Mouse (Mus musculus): Measurements from ENCODE around the gene Nemf. TPM values are rescaled to one million over a fixed set of nuclear protein-coding genes. Genes with fewer than 3 reads are reported as not detected.
A peak's percentile ranks its signal among the peaks of the same experiment; 100 is the strongest.

Gene Nemf
- 0.20 and 0.71 TPM in 2 replicates for polyA plus RNA-seq (2012; rRNA removed)

DNA sequence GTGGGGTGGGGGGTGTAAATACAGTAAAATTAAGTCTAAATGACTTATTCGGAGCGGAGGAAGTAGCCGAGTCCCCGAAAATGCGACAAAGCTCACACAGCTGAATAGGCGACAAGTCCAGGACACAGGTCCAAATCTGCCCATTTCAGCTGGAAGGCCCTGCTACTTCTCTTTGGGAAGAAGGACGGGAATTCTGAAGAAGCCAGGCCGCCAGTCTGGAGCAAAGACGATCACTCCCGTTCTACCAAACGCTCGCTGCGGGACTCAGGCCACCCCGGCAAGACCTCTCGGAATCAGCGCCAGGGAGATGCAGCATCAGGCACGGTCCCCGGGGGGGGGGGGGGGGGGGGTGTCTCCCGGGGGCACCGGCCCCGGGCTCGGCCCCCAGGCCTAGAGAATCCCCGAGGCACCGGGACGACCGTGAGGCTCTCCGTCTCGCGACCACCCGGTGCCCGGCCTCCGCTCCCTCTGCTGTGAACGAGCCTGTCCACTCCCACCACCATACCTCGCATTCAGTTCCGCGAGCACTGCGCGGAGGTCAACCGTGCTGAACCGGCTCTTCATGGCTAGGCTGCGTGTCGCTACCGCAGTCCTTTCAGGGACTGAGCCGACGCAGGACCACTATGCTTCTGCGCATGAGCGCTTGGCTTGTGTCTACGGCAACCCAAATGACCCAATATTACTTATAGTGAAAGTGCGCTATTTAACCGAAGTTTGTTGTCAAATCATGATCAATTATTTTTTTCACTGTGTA is at the start of gene Nemf:
Nemf (minus strand) TSS at position 620 of the 754 bp plus-strand sequence.
- H3K36me3 ChIP-seq (ENCODE audit: control insufficient read depth, insufficient read depth, low read length): peaks cover 17% of the 10 kb centered on the region
- H3K27ac ChIP-seq (ENCODE audit: insufficient read depth, low read depth, low read length): peak within 1 kb of the TSS; percentile 64
- peak within 1 kb of the TSS; percentile 99 for H3K4me3 ChIP-seq (ENCODE audit: low read depth, low read length)
- H3K27me3 ChIP-seq (ENCODE audit: control insufficient read depth, insufficient read depth, low read length): no peaks in the 10 kb centered on the region
- peaks cover 2% of the 10 kb centered on the region; the same call in 1 of the 2 replicates for H3K4me1 ChIP-seq (ENCODE audit: control insufficient read depth, insufficient read depth, insufficient read length, low read length)
- WGBS: under 1% methylated on average over 48 of the region's 50 CpGs
- TF ChIP-seq POLR2A (IDR thresholded peaks at IDR 0.05; ENCODE audit: low read depth, low read length): peak; percentile 88
- no peak for TF ChIP-seq CTCF (IDR thresholded peaks at IDR 0.05; ENCODE audit: extremely low read depth, insufficient read length, insufficient replicate concordance, low read depth, low read length)

DNA sequence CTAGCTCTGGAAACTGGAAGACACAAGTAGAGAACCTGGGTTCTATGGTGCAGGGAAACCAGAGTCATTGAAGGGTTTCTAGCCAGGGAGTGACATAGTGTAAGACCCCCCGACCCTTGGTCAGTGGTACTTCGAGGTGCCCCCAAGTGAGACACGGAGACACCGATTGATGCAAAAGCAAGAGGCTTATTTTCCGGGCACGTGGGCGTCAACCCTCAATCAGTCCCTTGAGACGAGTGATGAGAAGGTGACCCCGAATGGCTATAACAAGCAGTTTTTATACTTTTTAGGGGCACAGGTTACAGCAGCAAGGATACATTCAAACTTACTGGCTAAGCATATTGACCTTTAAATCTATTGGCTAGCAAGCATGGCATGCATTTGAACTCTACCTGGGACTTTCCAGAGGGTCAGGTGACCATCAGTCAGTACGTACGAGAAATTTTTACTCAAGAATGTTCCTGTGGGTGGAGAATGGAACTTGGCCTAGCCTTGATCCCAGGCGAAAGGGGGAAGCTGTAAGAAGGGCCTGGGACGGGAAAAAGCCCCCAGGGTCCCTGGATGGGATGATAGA is 45.7 kb upstream of the Nemf start:
- Histone ChIP-seq H3K27me3 (ENCODE audit: control insufficient read depth, insufficient read depth, low read length) (no peaks in the 10 kb centered on the region), H3K4me1 (ENCODE audit: control insufficient read depth, insufficient read depth, insufficient read length, low read length) (no peaks in the 10 kb centered on the region), H3K27ac (ENCODE audit: insufficient read depth, low read depth, low read length) (no peak overlapping the region), H3K36me3 (ENCODE audit: control insufficient read depth, insufficient read depth, low read length) (no peaks in the 10 kb centered on the region), H3K4me3 (ENCODE audit: low read depth, low read length) (no peak overlapping the region)
- WGBS: 87% methylated on average over 13 of the region's 13 CpGs
- TF ChIP-seq CTCF (IDR thresholded peaks at IDR 0.05; ENCODE audit: extremely low read depth, insufficient read length, insufficient replicate concordance, low read depth, low read length): no peak
- TF ChIP-seq POLR2A (IDR thresholded peaks at IDR 0.05; ENCODE audit: low read depth, low read length): no peak

- no peak overlapping the region for H3K27ac ChIP-seq (ENCODE audit: insufficient read depth, low read depth, low read length)
- no peaks in the 10 kb centered on the region for H3K36me3 ChIP-seq (ENCODE audit: control insufficient read depth, insufficient read depth, low read length)
- H3K27me3 ChIP-seq (ENCODE audit: control insufficient read depth, insufficient read depth, low read length): no peaks in the 10 kb centered on the region
- no peak overlapping the region for H3K4me3 ChIP-seq (ENCODE audit: low read depth, low read length)
- H3K4me1 ChIP-seq (ENCODE audit: control insufficient read depth, insufficient read depth, insufficient read length, low read length): no peaks in the 10 kb centered on the region
- WGBS: 66% methylated on average over 9 of the region's 9 CpGs
- TF ChIP-seq POLR2A (IDR thresholded peaks at IDR 0.05; ENCODE audit: low read depth, low read length) (no peak), CTCF (IDR thresholded peaks at IDR 0.05; ENCODE audit: extremely low read depth, insufficient read length, insufficient replicate concordance, low read depth, low read length) (no peak)
Observed at GRCm38 (mm10) chr12:69402100-69402499, 45.1 kb upstream of the Nemf start.

- H3K27ac ChIP-seq (ENCODE audit: insufficient read depth, low read depth, low read length): no peak overlapping the region
- no peaks in the 10 kb centered on the region for H3K36me3 ChIP-seq (ENCODE audit: control insufficient read depth, insufficient read depth, low read length)
- H3K27me3 ChIP-seq (ENCODE audit: control insufficient read depth, insufficient read depth, low read length): no peaks in the 10 kb centered on the region
- TF ChIP-seq CTCF (IDR thresholded peaks at IDR 0.05; ENCODE audit: extremely low read depth, insufficient read length, insufficient replicate concordance, low read depth, low read length) (no peak), POLR2A (IDR thresholded peaks at IDR 0.05; ENCODE audit: low read depth, low read length) (no peak)
- 17% methylated on average over 2 of the region's 2 CpGs for WGBS
- H3K4me1 ChIP-seq (ENCODE audit: control insufficient read depth, insufficient read depth, insufficient read length, low read length): no peaks in the 10 kb centered on the region
- no peak overlapping the region for H3K4me3 ChIP-seq (ENCODE audit: low read depth, low read length)
Observed at GRCm38 (mm10) chr12:69400871-69401286, 43.9 kb upstream of the Nemf start.

DNA sequence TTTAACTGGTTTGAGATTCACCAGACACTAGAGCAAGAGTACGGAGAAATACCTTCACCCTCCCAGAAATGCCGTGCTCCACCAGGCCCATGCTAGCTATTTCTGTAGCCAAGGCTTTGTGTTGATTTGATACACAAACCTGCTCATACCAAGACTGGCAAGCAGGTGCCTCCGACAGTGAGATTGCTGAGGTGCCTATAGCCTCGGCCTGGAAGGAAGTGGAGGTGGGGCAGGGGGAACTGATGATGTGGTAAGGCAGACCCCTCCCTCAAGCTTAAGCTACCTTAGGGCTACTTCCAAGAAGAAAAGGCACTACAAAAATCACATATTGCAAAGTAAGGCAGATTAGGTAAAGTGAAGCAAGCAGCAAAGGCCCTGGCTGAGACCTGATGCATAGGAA is 43.4 kb upstream of the Nemf start:
- Histone ChIP-seq H3K4me1 (ENCODE audit: control insufficient read depth, insufficient read depth, insufficient read length, low read length) (no peaks in the 10 kb centered on the region), H3K27ac (ENCODE audit: insufficient read depth, low read depth, low read length) (no peak overlapping the region), H3K27me3 (ENCODE audit: control insufficient read depth, insufficient read depth, low read length) (no peaks in the 10 kb centered on the region), H3K4me3 (ENCODE audit: low read depth, low read length) (no peak overlapping the region), H3K36me3 (ENCODE audit: control insufficient read depth, insufficient read depth, low read length) (no peaks in the 10 kb centered on the region)
- TF ChIP-seq POLR2A (IDR thresholded peaks at IDR 0.05; ENCODE audit: low read depth, low read length) (no peak), CTCF (IDR thresholded peaks at IDR 0.05; ENCODE audit: extremely low read depth, insufficient read length, insufficient replicate concordance, low read depth, low read length) (no peak)
- WGBS: 90% methylated on average over 4 of the region's 4 CpGs

GRCm38 (mm10) chr12:69394456-69394855 is 37.5 kb upstream of the Nemf start:
- Histone ChIP-seq H3K4me3 (ENCODE audit: low read depth, low read length) (no peak overlapping the region), H3K27ac (ENCODE audit: insufficient read depth, low read depth, low read length) (no peak overlapping the region), H3K4me1 (ENCODE audit: control insufficient read depth, insufficient read depth, insufficient read length, low read length) (peaks cover 5% of the 10 kb centered on the region; the same call in 1 of the 2 replicates), H3K27me3 (ENCODE audit: control insufficient read depth, insufficient read depth, low read length) (no peaks in the 10 kb centered on the region), H3K36me3 (ENCODE audit: control insufficient read depth, insufficient read depth, low read length) (no peaks in the 10 kb centered on the region)
- WGBS: 92% methylated on average over 6 of the region's 6 CpGs
- TF ChIP-seq POLR2A (IDR thresholded peaks at IDR 0.05; ENCODE audit: low read depth, low read length): no peak
- TF ChIP-seq CTCF (IDR thresholded peaks at IDR 0.05; ENCODE audit: extremely low read depth, insufficient read length, insufficient replicate concordance, low read depth, low read length): no peak

GRCm38 (mm10) chr12:69393076-69393475 is 36.1 kb upstream of the Nemf start:
- TF ChIP-seq POLR2A (IDR thresholded peaks at IDR 0.05; ENCODE audit: low read depth, low read length): no peak
- TF ChIP-seq CTCF (IDR thresholded peaks at IDR 0.05; ENCODE audit: extremely low read depth, insufficient read length, insufficient replicate concordance, low read depth, low read length): no peak
- no peak overlapping the region for H3K27ac ChIP-seq (ENCODE audit: insufficient read depth, low read depth, low read length)
- H3K36me3 ChIP-seq (ENCODE audit: control insufficient read depth, insufficient read depth, low read length): no peaks in the 10 kb centered on the region
- H3K27me3 ChIP-seq (ENCODE audit: control insufficient read depth, insufficient read depth, low read length): no peaks in the 10 kb centered on the region
- WGBS: 77% methylated on average over 10 of the region's 10 CpGs
- H3K4me3 ChIP-seq (ENCODE audit: low read depth, low read length): no peak overlapping the region
- peaks cover 5% of the 10 kb centered on the region; the same call in 1 of the 2 replicates for H3K4me1 ChIP-seq (ENCODE audit: control insufficient read depth, insufficient read depth, insufficient read length, low read length)
